Mouse (Mus musculus) kidney, postnatal 4 days (tissue): ENCODE data around the gene 9530077C05Rik.

ENCODE experiments used
- DNase-seq, 2 experiments: peaks; one replicate each; pipeline ENCODE4 v3.0.0; 2021; ENCODE audit warnings: mixed read lengths in 2 of 2

Gene 9530077C05Rik

DNA sequence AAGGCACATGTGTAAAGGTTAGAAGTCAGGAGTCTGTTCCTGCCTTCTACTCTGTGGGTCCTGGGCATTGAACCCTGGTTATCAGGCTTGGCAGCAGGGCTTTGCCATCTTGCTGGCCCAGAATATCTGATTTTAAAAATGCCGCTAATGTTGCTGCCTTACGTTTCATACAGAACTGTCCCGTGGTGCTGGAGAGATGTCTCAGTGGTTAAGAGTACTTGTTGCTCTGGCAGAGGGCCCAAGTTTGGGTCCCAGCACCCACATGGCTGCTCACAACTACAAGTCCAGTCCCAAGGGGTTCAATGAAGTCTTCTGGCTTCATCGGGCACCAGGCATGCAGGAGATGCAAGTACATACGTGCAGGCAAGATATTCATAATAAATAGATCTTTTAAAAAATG is 54.9 kb downstream of the 9530077C05Rik start:
- no peak for DNase-seq

DNA sequence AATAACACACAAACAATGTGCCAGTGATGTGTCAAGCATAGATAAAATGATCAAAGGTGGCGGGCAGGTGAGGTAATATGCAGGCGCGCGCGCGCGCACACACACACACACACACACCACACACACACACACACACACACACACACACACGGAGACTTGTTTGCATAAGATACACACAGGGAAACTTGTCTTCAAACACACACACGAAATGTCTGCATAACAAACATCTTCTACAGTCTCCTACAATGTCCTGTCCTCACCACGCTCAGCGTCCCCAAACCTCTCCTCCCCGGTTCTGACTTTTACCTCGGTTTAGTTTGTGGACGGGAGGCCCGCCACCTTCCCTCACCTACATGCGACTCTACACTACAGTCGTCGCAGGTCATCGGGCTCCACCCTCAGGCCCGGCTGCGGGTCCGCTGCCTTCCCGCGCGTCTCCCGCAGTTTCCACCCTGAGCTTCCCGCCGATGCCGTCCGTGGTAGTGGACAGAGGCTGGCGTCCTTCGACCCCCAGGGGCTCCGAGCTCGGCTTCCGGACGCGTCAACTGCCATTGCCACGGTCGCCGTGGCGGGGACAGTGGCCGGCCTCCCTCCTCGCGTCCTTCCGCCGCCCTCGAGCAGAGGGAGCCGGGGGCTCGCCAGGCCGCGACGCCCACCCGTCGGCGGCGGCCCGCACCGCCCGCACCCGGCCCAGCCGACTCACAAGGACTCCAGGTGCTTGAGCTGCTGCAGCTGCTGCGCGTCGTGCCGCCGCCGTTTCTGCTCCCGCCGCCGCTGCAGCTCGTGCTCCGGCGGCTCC is 56.3 kb downstream of the 9530077C05Rik start:
- peak; percentile 67 to 78 for DNase-seq

GRCm38 (mm10) chr9:22468170-22468898 is 57.0 kb downstream of the 9530077C05Rik start:
- DNase-seq, result peak; percentile 78 to 87

- DNase-seq, result no peak
Observed at GRCm38 (mm10) chr9:22468899-22469259, 57.6 kb downstream of the 9530077C05Rik start.

DNA sequence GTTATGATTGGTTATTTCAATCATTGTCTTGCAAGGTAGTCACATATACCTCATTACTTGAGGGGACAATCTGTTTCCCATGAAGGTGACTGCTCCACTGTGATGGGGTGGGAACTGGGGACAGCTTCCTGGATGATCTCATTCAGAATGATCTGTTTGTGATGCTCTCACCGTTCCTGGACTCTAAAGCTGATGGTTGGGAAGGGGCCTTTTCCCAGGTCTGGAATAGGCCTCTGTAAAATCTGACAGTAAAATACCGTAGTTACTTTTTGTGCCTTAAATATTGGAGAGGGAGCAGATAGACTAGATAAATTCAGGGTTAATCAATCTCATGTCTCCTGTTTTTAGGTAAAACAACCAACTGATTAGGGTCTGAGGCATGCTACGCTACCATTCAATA is 58.3 kb downstream of the 9530077C05Rik start, which contains the start of gene Rp9:
Gene Rp9 (minus strand): TSS at position 101 of the 400 bp plus-strand sequence.
- no peak for DNase-seq

GRCm38 (mm10) chr9:22475424-22475868 is 64.1 kb downstream of the 9530077C05Rik start, which contains the start of gene Bbs9:
TSS of gene Bbs9 (plus strand) at chr9:22475715.
- peak; percentile 93 to 95 for DNase-seq

DNA sequence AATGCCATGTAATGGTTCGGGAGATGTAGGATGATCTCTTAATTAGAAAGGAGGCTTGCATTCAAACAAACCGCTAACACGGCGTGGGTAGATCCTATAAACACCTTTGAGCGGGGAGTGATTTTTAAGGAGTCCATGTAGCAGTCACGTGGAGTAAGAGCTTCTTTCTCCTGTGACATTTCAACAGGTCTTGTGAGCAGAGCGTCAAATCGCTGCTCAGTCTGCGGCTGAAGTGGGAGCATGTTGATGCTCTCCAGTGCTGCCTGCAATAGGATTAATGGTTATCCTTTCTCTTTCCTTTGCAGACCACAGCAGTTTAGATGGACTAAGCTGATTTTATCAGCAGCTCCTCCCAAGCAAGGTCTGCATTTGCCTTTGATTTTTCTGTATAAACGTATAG is 65.0 kb downstream of the 9530077C05Rik start:
- peak; percentile 12 to 28 for DNase-seq

GRCm38 (mm10) chr9:22478946-22479345 is 67.6 kb downstream of the 9530077C05Rik start:
- DNase-seq, result no peak

DNA sequence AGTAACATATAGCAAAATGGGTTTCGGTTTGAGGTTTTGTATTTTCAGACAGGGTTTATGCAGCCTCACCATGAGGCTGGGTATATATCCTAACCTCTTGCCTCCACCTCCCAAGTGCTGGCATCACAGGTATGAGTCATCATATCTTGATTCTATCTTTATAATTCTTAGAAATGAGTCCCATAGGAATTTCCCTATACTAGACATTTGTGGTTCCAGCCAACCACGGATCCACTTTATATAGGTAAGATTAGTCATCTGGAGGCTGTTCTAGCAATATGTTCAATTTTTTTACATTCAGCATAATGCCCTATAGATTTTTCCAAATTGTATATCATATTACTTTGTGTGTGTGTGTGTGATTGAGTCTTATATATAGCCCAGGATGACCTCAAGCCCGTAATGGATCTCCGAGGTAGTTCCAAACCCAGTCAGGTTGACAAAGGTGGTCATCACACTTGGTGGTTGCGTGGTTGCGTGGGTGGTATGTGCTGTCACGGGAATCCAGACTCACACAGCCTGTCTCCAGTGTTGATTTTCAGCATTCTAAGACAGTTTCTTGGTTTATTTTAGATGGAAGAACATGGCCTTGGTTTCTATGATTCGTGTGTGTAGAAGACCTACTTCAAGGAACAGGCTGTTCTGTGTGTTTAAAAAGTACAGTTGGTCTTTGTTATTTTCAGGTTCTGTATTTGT is 72.7 kb downstream of the 9530077C05Rik start:
- DNase-seq, result no peak

DNA sequence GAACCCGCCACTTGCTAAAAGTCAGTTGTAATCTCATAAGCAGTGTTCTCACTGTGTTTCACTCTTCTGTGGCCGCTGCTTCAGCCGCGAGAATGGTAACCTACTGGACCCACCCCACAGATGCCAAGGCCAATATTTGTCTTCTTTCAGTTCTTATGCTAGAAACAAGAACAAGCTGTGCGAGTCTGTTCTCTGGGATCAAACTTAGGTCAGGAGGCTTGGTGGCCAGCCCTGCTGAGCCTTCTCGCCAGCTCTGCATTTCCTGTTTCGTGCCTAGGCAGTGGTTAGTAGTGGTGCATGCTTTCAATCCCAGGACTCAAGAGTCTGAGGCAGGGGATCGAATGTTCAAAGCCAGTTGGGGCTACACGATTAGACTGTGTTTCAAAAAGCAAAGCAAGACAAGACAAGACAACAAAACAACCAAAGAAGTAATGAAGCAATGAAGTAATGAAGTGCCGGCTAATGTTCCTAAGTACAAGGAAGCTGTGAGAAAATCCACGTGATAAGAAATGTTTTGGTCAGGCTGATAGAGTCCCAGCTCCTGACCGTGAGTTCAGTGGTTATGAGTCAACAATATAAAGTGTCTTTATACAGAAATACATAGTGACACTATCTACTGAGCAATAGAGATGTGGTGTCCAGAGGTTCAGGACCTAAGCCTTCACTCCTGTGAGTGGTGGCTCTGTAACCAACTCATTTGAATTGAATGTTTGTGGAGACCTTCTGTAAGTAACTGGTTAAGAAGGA is 73.4 kb downstream of the 9530077C05Rik start:
- no peak for DNase-seq

DNA sequence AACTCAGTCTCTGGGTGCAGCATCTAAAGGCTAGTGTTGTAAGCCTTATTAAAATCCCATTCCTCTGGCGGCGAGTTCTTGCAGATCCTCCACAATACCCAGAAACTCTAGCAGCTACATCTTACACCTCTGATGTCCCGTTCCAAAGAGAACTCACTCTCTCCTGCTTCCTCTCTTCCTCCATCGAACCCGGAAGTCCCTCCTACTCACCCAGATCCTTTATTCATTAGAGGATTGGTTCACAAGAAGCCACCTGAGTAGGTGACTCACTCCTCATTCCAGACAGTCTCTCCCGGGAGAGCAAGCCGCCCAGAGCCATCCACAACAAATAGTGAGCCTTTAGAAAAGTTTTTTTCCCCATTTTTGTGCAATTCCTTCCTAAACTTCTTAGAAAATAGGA is 74.9 kb downstream of the 9530077C05Rik start:
- no peak for DNase-seq

DNA sequence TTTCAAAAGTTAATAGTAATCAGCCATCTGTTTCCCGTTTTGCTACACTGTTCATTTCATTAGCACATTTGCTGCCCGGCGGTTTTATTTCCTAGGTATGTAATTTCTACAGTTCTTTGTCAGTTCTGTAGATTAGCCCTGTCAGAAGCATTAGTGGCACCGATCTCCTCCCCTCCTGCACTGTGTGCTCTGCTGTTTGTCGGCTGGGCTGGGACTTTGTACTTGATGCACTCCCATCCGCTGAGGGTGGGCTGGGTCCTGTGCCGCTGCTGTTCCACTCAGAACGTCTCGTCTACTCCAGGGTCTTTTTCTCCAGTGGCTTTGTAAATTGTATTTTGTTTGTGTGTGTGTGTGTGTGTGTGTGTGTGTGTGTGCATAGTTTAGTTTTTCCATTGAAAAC is 77.7 kb downstream of the 9530077C05Rik start:
- no peak for DNase-seq
